Mouse (Mus musculus): ENCODE data around the gene Hic1.

GRCm38 (mm10) chr11:75152603-75153557 lies 16.4 kb downstream of the Hic1 start:
- TF ChIP-seq HCFC1 (IDR thresholded peaks at IDR 0.05; ENCODE audit: borderline replicate concordance, insufficient read depth, low read length) (no peak), ZC3H11A (IDR thresholded peaks at IDR 0.05; ENCODE audit: borderline replicate concordance, low read depth, low read length) (no peak), ZNF384 (IDR thresholded peaks at IDR 0.05; ENCODE audit: low read depth, low read length) (no peak)
